Mouse (Mus musculus) liver, embryonic 14.5 days (tissue): Measurements from ENCODE around the gene Zbed3.

Source experiments
- CTCF ChIP-seq: IDR thresholded peaks from 2 replicates; pipeline ENCODE4 v1.5.1; 2016; ENCODE audit warnings: antibody characterized with exemption, low read depth, control low read depth
- EP300 ChIP-seq: IDR thresholded peaks from 2 replicates; pipeline ENCODE4 v1.6.1; 2016; ENCODE audit warnings: antibody characterized with exemption, low read depth

GRCm38 (mm10) chr13:95299956-95300355, 23.5 kb upstream of the Zbed3 start:
- no peak for TF ChIP-seq CTCF
- TF ChIP-seq EP300, result no peak
